Mouse (Mus musculus) v-Abl transformed pro-B cells (cell line): ENCODE results near the gene Myadm.

ENCODE experiments used
- in situ Hi-C, 2 experiments: fragments of 400-800 bp; cut with MboI; formaldehyde crosslinking; loops; one replicate each; pipeline ENCODE4 v1.15.1; 2025; ENCODE audit not compliant: unreplicated experiment in 2 of 2

Gene Myadm

DNA sequence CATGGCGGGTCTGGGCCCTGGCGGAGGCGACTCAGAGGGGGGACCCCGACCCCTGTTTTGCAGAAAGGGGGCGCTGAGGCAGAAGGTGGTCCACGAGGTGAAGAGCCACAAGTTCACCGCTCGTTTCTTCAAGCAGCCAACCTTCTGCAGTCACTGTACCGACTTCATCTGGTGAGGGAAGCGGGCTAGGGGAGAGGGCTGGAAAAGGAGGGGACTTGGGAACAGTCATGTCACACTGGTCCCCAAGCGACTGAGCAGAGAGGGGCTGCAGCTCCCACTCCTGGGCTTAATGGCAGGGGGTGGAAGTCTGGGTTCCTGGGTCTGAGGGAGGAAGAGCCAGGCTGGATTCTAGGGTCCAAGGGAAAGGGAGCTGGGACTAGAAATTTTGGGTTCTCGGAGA, 14.9 kb downstream of the Myadm start:
- in situ Hi-C loops, result loop anchor here (5.0 kb wide), 4 partner anchors 36 to 76 kb away; no protein-coding TSS in a partner anchor

DNA sequence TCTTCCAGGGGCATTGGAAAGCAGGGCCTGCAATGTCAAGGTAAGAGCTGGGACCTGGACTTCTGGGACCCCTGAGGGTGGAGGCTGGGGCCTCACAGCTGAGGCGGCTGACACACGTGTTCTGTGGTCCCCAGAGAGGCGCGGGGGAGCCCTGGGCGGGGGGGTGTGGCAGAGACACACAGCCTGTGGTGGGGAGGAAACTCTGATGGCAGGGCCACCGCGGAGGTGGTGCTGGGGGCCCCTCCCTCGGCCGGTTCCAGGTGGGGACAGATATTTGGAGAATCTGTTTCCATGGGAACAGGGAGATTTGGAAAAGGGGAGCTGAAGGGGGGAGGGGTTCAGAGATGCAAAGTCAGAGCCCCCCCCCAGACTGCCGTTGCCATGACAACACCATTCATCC, 15.4 kb downstream of the Myadm start:
- in situ Hi-C loops, result loop anchor here (5.0 kb wide), 4 partner anchors 37 to 77 kb away; no protein-coding TSS in a partner anchor

DNA sequence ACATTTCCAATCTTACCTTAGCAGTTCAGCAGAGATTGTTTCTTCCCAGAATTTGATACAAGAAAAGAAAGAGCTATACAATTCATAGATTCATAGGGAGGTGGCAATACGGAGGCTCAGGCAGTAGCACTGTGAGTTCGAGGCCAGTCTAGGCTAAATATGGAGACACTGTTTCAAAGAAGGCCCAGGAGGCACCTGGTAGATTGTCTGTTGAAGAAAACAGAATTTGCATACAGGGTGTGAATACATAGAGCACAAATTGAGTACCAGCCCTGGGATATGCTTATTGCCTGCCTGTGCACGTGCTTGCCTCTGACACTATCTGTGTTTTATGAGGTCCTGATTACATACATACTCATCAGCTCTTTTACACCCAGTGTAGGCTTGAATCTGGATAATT, 17.5 kb downstream of the Myadm start:
- in situ Hi-C loops, result no loop called here

DNA sequence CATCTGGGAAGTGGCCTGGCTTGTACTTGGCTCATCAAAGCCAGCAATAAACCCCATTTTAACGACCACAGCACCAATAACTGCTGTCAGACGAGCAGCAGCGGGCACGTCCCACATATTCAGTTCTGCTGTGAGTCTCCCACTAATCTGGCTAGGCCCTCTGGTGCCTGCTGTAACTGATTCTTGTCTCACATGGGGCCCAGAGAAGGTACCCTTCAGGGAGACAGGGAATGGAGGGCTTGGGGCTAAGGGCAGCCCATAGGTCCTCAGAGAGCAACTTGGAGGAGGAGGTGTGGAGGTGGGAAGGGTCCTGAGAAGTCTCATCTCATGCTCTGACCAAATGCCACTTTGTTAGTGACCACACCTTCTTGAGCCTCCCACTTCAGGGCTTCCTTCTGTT, 19.8 kb downstream of the Myadm start:
- in situ Hi-C loops, result no loop called here

DNA sequence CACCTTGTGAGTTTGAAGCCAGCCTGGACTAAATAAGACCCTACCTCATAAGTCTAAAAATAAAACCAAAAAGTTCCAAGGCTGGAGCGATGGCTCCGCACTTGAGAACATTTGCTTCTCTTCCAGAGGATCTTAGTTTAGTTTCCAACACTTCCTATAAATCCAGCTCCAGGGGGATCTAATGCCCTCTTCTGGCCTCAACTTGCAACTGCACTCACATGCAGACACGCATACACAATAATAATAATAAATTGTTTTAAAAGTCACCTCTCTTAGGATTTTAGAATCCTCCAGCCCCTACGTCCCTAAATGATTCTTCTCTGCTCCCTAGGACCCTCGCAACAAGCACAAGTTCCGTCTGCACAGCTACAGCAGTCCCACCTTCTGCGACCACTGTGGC, 21.4 kb downstream of the Myadm start:
- in situ Hi-C loops, result no loop called here

DNA sequence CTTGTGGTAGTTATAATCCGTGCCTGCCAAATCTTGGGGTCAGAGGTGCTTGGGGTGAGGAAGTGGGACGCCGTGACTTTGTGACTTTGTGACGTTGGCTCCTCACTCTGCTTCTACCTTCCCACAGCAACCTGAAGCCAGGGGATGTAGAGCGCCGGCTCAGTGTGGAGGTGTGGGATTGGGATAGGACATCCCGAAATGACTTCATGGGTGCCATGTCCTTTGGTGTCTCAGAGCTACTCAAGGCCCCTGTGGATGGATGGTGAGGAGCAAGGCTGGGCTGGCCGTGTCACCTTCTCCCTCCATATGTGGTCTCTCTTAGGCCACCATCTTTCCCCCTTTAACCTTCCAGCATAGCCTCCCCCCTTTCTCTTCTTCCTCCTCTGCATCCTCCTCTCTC, 24.7 kb downstream of the Myadm start:
- in situ Hi-C loops, result no loop called here

DNA sequence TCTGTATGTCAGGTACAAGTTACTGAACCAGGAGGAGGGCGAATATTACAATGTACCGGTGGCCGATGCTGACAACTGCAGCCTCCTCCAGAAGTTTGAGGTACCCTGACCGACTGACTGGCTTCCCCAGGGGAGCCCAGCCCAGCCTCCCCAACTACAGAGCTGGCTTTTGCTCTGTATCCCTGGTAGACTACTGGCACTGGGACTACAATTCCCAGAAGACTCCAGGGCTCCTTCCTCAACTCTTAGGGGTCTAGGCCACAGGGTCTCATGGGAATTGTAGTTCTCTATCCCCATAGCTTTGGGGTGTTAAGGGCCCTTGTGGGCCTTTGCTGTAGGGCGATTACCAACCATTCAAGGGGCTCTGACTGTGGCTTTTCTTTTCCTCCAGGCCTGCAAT, 25.2 kb downstream of the Myadm start:
- in situ Hi-C loops, result no loop called here

DNA sequence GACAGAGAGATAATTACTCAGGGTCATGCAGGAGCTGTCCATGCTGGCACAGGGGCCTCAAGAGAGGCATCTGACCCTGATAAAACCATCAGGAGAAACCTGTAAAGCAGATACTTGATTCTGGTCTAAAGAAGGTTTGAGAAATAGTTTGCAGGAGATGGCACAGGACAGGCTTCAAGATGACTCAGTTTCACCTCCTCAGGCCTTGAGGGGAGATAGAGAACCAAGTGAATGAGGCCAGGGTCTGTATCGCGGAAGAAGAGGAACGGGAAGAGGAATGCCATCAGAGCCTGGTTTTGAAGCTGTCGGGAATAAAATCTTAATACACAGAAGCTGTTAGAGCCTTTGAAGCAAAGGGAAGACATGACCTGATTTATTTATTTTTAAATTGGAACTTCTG, 28.8 kb downstream of the Myadm start:
- in situ Hi-C loops, result no loop called here

DNA sequence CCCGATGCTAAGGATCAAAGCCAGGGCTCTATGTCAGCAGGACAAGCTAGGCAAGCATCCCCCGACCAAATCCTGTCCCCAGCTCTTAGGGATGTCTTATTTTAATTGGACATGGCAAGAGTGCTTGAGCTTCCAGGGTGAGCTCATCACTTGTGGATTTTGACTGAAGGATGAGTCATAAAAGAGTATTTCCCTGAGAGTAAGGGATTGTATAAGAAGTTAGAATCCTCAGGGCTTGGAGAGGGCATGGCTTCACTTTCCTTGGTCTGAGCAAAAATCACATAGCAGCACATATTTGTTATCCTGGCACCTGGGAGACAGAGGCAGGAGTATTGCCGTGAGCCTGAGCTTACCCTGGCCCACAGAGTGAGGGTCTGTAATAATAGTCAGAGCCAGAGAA, 32.0 kb downstream of the Myadm start:
- in situ Hi-C loops, result no loop called here

DNA sequence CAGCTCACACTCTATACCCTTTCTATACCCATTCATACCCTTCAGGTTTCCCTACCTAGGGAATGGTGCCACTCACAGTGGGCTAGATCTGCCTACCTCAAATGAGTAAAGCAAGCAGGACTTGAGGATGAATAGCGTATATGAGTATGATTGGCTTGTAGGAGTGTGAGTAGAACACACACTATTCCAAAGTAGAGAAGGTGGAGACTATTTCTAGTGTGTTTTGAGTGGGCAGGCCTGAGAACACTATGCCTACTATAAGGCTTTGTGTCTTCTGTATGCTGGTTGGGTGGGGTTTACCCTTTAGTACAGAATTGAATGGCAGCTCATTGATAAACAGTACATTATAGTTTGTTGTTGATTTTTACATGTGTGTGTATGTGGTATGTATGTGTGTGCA, 34.9 kb downstream of the Myadm start:
- in situ Hi-C loops, result no loop called here

DNA sequence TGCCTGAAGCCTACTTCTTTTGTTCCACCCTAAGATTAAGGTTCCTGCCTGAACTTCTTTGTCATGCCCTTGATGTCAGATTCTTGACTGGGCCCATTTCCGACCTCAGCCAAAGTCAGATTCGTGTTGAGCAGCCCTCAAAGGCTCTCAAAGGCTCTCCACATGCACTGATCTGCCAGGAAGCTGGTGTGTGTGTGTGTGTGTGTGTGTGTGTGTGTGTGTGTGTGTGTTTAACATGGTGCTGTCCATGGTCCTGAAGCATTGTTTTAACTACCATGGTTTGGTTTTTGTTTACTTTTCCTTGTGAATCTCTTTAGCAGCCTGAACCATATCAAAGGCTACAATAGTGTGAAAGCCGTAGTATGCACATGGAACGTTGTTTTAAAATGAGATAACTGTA, 39.1 kb downstream of the Myadm start:
- in situ Hi-C loops, result no loop called here

DNA sequence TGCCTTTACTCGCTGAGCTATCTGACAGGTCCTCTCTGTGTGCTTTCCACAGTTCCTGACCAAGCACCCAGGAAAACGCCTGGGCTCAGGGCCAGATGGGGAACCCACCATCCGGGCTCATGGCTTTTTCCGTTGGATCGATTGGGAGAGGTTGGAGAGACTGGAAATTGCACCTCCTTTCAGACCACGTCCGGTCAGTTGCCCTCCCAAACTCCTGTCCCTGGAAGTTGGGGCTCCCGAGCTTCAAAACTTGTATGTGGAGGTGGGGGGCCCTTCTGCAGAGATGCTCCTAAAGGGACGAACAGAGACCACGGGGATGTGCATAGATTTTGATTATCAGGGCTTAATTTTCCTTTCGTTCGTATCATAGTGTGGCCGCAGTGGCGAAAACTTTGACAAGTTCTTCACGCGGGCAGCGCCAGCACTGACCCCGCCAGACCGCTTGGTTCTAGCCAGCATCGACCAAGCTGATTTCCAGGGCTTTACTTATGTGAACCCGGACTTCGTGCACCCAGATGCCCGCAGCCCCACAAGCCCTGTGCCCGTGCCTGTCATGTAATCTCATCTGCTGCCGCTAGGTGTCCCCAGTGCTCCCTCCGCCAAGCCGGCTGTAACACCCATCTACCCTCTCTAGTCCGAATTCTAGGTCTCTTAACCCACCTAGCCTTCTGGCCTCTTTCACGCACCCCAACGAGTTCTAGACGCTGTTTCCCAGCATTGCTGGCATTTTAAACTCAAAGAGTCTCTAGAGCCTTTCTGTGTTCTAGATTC, 41.1 kb downstream of the Myadm start:
- in situ Hi-C loops, result no loop called here

DNA sequence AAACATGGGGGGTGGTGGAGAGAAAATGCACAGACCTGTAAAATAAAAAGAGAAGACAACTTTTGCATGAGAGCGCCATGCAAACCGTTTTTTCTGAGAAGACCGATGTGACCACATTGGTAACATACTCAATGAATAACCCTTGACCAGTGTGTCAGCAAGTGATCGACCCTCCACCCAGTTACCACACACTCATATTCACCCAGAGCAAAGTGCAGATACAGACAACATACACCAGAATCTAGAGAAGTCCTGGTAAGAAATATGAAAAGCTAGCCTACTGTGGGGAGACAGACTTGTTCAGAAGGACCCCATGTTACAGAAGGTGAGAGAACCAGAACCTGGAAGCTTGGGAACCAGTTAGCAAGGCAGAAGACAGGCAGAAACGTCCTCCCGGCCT, 42.3 kb downstream of the Myadm start:
- in situ Hi-C loops, result no loop called here

DNA sequence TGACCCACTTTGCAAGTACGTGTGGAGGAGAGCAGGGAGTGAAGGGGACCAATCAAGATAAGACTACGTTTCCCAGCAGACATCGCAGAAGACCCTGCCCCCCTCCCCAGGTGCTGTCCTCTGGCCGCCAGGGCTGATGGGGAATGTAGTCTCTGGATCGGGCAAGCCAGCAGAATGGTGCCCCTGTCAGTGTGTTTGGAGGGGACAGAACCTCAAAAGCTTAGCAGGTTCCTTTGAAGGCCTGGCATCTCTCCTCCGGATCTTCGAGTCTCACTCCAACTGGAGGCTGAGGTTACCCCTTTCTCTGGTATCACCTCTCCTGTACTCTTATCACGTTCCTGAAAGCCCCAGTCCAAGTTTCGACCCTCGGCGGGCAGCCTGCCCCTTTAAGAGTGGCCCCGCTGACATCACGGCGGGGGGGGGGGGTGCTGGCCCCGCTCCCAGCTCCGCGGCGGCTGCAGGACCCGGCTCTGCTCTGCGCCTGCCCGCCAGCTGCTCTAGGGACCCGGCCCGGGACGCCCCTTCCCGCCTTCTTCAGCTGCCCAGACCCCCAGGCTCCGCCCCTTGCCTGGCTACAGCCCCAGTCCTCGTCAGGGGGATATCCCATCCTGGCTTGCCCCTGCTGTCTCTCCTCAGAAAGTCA, 42.8 kb downstream of the Myadm start:
- in situ Hi-C loops, result no loop called here

DNA sequence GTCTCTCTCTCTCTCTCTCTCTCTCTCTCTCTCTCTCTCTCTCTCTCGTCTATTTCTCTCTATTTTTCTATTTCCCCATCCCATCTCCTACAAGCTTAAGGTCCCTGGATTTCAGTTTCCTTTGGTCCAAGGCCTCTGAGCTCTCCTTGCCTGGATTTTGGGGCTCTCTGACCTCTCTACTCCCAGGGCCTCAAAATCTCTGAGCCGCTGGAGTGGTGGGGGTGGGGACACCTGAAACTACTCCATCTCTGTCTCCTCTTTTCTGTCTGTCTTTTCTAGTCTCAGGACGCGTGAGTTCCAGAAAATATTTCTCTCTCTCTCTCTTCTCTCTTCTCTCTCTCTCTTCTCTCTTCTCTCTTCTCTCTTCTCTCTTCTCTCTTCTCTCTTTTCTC, 43.3 kb downstream of the Myadm start:
- in situ Hi-C loops, result no loop called here

DNA sequence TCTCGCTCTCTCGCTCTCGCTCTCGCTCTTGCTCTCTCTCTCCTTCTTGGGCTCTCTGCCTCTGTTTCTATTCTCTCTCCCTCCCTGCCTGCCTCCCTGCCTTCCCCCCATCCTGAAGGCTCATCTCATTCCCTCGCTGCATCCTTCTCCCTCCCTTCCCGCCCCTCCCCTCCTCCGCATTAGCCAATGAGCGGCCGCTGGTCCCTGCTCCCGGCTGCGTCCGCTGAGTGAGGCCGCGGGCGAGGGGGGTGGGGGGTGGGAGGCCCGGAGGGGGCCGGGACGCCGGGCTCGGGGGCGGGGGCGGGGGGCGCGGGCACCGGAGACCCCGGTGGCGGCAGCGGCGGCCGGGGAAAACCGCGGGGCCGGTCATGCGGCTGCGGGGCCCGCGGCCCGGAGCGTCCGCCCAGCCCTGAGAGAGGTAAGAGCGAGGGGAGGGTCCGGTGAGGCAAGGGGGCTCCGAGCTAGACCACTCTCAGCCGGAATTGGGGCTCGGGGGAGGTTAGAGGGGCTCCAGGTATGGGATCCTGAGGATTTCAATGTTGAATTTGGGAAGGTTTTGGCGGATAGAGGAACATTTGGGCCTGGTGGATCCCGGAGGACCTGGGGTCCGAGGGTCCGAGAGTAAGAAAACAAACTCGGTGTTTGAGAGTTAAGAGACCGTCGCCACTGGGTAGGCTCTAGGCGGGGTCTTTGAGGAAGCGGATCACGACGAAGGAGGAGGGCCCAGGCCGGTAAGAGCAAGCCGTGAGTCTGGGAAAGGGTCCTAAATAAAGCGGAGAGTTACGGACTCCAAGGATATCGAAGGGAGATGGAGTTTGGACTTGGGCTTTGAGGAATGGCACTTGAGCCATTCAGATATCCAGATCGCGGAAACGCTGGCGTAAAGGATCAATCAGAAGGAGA, 44.0 kb downstream of the Myadm start, which contains the start of gene Cacng7:
TSS of gene Cacng7 (plus strand) at position 337 of the 903 bp plus-strand sequence.
- in situ Hi-C loops, result no loop called here

DNA sequence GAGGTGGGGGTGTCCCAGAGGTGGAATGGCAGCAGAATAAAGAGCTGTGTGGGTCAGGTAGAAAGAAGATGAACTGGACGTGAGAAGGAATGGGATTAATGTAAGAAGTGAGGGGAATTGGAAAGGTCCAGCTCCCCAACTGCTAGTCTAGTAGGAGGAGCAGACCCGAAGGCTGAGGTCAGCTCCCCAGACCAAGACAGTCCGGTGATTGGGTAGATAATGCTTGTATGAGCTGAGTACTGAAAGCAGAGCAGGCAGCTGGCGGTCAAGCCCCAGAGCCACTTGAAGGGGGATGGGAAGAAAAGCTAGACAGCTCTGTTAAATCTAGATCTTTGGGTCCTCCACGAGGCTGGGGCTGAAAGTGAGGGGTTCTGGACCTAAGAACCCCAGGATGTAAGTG, 44.7 kb downstream of the Myadm start:
- in situ Hi-C loops, result no loop called here

DNA sequence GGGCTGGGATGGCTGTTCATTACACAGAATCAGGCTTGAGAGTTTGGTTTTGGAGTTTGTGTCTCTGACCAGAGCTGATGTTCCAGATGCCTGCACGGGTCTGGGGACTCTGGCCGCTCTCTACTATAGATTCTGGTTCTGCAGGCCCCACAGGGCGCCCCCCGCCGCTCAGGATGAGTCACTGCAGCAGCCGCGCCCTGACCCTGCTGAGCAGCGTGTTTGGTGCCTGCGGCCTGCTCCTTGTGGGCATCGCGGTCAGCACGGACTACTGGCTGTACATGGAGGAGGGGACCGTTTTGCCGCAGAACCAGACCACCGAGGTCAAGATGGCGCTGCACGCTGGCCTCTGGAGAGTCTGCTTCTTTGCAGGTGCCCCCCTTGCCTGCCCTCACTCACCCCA, 47.5 kb downstream of the Myadm start:
- in situ Hi-C loops, result no loop called here

DNA sequence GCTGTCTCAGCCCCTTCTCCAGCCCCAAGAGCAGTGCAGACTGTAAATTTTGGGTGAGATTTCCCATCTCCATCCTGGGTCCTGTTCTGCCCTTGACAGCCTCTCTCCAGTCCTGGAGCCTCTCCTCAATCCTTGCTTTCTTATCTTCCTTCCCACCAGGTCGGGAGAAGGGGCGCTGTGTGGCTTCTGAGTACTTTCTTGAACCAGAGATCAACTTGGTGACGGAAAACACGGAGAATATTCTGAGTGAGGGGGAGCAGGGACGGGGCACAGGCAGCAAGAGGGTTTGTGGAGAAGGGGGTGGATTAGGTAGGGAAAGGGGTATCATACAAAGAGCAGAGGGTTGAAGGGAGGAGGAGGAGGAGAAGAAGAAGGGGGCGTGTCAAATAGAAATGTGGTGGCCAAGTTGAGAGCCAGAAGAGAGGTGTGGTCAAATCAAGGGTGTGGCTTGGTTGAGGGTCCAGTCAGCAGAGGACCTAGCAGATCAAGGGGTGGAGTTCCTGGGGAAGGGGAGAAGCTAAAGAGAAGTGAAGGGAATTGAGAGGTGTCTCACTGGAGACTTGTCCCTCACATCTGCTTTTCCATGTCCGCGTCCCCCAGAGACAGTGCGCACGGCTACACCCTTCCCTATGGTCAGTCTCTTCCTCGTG, 49.5 kb downstream of the Myadm start:
- in situ Hi-C loops, result no loop called here

DNA sequence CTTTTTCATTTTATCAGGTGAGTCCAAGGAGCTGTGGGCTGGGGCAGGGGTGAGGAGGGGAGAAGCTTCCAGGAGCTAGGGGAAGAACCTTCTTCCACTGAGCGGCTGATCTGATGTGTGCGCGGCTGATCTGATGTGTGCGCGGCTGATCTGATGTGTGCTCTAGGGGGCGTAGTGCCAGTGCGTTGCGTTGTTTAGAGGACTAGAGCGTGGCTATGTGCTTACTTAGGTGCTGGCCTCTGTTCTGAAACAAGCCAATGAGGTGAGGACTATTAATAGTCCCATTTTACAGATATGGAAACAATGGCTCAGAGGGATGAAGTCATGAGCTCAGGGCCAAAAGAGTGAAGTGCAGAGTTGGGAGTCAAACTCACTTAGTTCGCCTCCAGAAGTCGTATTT, 50.1 kb downstream of the Myadm start:
- in situ Hi-C loops, result no loop called here

DNA sequence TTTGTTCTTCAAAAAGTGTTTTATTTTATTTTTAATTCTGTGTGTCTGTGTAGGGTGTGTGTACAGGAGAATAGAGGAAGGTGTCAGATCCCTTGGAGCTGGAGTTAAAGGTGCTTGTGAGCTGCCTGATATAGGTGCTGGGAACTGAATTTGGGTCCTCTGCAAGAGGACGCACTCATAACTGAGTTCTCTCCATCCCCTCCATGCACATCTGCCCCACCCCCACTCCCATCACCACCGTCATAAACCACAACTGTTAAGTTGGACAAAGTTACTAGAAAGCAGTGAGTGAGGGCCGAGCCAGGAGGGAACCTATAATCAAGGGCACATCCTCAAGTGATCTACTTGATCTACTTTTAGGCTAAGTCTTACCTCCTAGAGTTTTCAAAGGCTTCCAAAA, 55.0 kb downstream of the Myadm start:
- in situ Hi-C loops, result no loop called here
